Mouse (Mus musculus) activated CD4-positive, CD25-positive, alpha-beta regulatory T cell, adult 4 months (primary cell): Measurements from ENCODE around the gene Zc3hav1l. TPM values are rescaled to one million over a fixed set of nuclear protein-coding genes. Genes with fewer than 3 reads are reported as not detected.
A peak's percentile ranks its signal among the peaks of the same experiment; 100 is the strongest.

Experiments
- ATAC-seq: one replicate; pipeline ENCODE4 v1.8.0; 2017
- polyA plus RNA-seq, 2 experiments: library from polyadenylated mRNA; unstranded; fragments of 100-300 nt; shearing (Covaris generic); gene quantifications; one replicate each; pipeline ENCODE4 v1.2.1; 2017

Gene Zc3hav1l
- polyA plus RNA-seq, 2 experiments from 2014 or later = 0.54 to 0.58 TPM

GRCm38 (mm10) chr6:38263393-38264159 lies 35.5 kb downstream of the Zc3hav1l start:
- ATAC-seq = no peak

DNA sequence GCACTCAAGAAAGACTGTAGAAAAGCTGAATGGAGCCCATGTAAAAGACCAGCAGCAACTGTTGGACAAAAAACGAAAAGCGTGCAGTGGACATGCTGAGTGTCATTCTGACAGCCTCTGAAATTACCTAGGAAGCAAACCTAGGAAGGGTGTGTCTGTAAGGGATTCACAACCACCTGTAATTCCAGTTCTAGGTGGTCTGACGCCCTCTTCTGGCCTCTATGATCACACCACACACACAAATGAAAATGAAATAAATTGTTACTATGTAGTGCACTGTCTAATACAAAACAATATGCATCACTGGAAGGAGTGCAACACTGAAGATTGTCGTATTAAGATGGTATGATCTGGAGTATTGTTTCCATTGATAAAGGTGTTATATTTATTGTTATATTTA lies 37.2 kb downstream of the Zc3hav1l start:
- ATAC-seq = no peak

DNA sequence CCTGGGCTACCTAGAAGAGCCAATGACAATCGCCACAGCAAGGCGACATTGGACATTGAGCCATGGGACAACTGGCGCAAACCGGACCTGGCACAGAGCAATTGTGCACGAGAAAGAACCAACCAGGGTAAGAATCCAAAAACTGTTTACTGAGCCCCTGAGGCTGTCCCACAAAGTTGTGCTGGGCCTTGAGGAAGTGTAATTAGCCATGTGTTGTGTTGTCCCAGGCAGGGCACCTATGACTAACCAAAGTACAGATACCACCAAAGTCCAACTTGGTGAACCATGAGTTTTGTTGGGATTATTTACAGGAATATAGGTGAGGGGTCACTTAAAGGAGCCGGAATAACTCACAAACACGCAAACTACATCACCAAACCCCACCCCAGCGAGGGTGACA lies 41.6 kb downstream of the Zc3hav1l start:
- no peak for ATAC-seq

GRCm38 (mm10) chr6:38256793-38257192 lies 42.3 kb downstream of the Zc3hav1l start:
- ATAC-seq = no peak

GRCm38 (mm10) chr6:38255794-38256193 lies 43.3 kb downstream of the Zc3hav1l start:
- ATAC-seq = no peak

DNA sequence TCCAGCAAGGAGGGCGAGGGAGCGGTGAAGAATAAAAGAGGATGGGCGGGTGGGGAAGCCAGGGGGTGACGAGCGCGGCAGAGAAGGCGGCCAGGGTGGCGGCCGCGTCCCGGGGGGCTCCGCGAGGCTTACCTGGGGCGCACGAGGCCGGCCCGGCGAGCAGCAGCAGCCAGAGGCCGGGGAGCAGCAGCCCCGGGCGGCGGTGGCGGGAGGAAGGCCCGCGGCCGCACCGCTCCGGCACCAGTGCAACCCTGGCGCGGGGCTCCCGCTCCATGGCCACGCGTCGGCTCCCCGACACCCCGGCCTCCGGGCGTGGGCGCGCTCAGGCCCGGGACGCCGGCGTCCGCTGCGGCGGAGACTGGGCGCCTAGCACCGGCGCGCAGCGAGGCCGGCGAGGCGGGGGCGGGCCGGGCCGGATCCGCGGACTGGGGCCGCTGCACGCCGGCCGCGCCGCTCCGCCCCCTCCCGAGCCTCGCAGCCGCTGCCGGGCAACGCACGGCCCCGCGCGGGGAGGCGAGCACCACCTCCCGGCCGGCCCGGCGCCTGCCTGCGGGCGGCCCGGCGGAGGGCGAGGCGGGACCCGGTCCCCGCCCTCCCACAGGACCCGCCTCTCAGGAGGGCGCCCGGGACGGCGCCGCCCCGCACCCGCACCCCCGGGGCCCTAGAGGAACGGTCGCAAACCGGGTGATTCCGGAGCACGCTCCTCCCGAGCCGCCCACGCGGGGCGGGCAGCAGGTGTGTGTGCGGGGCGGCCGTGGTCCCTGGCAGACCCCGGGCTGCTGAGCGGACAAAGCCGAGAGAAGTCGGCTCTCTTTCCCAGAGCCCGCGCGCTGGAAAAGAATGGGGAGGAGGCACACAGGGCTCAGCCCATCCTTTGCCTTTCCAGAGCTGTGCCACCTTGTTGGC lies 45.1 kb downstream of the Zc3hav1l start, which contains the start of gene D630045J12Rik:
Gene D630045J12Rik (minus strand): TSS at position 274 of the 906 bp plus-strand sequence.
- ATAC-seq = peak; percentile 32

GRCm38 (mm10) chr6:38252766-38253735 lies 46.0 kb downstream of the Zc3hav1l start:
- no peak for ATAC-seq

DNA sequence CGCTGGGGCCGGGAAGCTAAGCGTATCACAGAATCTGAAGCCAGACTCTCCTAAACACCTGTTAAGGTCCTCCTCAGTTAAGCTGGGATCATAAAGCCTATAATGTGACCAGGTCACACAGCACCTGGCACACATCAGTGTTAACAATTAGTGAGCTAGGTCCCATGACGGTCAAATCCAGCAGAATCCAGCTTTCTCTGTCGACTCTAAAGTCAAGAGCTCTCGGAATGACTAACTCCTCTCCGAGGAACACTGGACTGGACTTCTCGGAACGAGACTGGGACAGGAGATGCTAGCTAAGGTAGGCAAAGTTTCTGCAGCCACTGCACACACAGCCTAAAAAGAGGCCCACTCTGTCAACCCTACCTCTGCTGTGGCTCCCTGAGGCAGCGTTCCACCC lies 46.9 kb downstream of the Zc3hav1l start:
- ATAC-seq = no peak

DNA sequence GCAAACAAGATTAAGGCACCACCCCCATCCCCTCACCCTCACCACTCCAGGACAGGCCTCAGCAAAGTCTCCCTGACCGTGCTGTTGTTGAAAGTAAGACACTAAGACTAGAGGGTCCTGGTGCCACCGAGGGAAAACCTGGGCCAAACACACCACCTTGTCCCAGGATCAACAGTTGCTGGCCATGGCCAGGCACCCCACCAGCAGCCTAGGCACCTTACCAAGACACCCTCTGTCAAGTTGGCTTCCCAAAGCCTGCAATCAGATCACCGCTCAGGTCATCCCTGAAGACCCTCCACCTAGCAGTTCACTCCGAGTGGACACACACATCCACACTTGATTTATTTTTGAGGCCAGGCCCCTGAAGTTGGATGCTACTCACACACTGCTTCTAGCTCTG lies 47.6 kb downstream of the Zc3hav1l start:
- ATAC-seq = no peak

DNA sequence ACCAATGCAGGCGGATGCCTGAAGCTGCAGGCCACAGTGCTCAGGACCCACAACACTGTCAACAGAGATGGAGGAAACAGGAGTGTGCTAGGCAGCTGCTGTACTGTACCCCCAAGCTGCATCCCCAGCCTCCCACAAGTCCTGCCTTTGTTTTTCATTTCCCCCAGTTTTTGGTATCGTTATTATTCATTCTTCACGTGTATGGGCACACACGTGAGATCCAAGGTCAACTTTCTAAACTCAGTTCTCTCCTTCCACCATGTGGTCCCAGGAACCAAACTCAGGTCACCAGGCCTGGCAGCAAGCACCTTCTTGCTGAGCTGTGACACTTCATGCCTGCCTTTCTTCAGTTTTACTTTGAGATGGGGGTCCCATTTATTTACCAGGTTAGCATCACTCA lies 51.7 kb downstream of the Zc3hav1l start:
- no peak for ATAC-seq

DNA sequence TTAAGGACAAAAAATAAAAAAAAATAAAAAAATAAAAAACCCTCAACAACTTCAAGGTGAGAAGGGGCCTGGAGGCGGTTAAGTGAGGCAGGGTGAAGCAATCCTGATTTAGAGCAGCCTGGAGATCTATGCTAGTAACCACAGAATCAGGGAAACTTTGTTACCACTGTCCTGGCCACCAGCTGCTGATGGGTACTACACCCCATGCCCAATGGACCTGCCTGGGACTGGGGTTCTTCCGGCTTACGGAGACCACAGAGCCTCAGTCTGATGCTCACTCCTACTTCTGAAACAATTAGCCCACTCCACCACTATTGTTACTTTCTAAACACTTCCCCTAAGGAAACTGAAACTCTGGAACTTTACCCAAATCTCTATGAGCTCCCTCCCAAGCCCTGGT lies 54.3 kb downstream of the Zc3hav1l start:
- ATAC-seq = no peak

DNA sequence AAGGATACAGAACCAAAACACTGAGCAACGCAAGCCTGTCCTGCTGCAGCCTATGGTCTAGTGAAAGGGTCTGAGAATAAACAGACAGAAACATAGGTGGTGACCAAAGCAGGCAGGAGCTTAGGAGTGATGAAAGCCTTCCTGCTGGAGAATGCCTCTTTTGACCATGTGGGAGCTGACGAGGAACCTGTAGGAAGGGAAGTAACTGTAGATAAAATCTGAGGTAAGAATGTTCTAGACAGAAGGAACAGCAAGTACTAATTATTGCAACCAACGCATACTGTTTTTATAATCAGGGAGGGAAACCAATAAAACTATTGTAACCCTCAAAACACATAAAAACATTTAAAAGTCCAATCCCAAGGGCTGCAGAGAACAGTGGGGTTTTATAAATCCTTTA lies 54.9 kb downstream of the Zc3hav1l start:
- no peak for ATAC-seq

DNA sequence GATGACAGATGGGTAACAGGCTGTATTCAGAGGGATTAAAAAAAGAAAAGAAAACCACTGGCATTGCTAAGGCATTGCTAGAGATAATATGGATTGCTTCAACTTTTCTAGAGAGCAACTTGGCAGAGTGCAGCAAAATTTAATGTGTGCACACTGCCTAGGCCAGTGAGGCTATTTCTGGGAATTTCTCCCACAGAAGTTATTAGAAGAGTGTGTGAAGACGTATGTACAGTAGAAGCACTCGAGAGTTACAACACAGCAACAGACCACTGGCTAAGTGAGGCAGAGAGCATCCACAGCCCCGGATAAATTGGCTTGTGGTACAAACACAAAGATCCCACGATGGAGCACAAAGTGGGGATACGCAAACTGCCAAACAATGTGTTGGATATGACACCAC lies 56.2 kb downstream of the Zc3hav1l start:
- no peak for ATAC-seq

DNA sequence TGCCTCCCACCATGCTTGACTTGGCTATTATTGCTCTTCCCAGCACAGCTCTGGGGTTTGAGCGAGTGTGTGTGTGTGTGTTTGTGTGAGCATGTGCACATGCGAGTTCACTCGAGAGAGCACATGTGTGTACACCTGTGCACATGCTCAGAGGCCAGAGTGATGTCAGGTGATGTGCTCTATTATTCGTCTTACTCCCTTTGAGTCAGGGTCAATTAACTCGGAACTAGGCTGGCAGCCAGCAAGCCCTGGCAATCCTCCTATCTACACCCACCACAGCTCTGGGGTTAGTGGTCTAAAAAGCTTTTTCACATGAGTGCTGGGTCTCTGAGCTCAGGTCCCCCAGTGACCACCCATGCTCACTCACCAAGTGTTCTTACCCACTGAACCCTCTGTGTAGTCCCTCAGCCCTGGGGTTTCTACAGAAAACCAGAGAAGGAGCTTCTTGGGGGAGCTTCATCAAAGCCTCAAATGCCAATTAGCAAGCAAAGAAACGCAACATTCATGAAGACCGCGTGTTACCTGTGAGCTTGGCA lies 56.7 kb downstream of the Zc3hav1l start:
- no peak for ATAC-seq

DNA sequence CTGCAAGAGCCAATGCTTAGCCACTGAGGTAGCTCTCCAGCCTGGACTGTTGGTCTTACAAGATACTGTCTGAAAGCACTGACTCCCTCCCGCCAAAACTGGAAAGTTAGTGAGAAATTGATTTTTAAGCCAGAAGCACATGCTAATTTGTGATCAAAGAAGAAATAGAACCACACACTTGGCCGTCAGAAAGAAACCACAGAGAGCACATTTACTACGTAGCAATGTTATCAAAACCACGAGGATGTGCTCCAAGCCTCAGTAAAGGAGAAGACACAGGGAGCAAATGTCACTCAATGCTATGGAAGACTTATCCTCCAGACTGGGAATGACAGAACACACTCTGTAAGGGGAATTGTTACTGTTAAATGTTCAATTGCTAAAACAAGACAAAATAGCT lies 57.6 kb downstream of the Zc3hav1l start:
- no peak for ATAC-seq

DNA sequence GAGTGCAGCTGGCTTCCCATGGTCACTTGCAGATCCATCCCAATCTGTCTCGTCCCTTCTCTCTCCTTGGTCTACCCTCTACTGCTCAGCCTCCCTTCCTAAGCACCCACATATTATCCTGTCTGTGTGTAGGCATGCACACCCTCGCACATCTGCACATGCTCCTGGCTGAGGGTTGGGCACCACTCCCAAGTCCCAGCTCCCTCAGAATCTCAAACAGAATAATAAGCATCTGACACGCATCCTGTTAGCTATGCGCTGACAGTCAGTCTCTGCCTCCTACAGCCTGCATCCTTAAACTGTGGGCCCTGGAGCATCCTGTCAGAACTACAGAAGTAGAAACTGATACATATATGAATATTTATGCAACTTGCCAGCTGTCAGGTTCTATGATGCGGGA lies 58.4 kb downstream of the Zc3hav1l start:
- no peak for ATAC-seq

- ATAC-seq = no peak
These were observed 60.7 kb downstream of the Zc3hav1l start for GRCm38 (mm10) chr6:38238382-38238781.

Other genes starting within 250 kb of the Zc3hav1l start
- gene Tmem213, start 190.0 kb downstream of the Zc3hav1l start, polyA plus RNA-seq = not detected
- gene Atp6v0a4, start 174.7 kb downstream of the Zc3hav1l start, polyA plus RNA-seq = not detected
- gene D630045J12Rik, start 45.2 kb downstream of the Zc3hav1l start, polyA plus RNA-seq = under 1 TPM; 0.08 to 0.13 TPM
- gene Zc3hav1, start 55.3 kb upstream of the Zc3hav1l start, polyA plus RNA-seq = 100 to 1,000 TPM; 172 to 188 TPM
- under 1 TPM in 1 of 2 experiments, not detected in 1; 0.10 TPM for gene Ttc26, start 82.2 kb upstream of the Zc3hav1l start, polyA plus RNA-seq
- gene Ubn2, start 134.7 kb upstream of the Zc3hav1l start, polyA plus RNA-seq = 10 to 100 TPM; 20.1 to 22.2 TPM
- 10 to 100 TPM; 70.9 to 75.0 TPM for gene Fmc1, start 234.2 kb upstream of the Zc3hav1l start, polyA plus RNA-seq